Mouse (Mus musculus) adrenal gland, adult 2 months (tissue): ENCODE measurements around the gene Dse. TPM values are rescaled to one million over a fixed set of nuclear protein-coding genes. Genes with fewer than 3 reads are reported as not detected.

Source experiments
- DNase-seq: peaks from one replicate; pipeline ENCODE4 v3.0.0; 2021
- polyA plus RNA-seq: library from polyadenylated mRNA; depleted of rRNA; stranded (reverse); fragments of >200 nt; gene quantifications from 2 replicates; pipeline ENCODE4 v1.2.3, GENCODE M21; 2012
- total RNA-seq, 2 experiments: library from RNA; stranded (reverse); gene quantifications; 2 replicates each; pipeline ENCODE4 v1.2.3; 2021

Gene Dse
- total and polyA plus RNA-seq, 3 experiments: 4.5 to 14.9 (median 13.2) TPM

GRCm38 (mm10) chr10:34198574-34198973 is 8.9 kb downstream of the Dse start:
- DNase-seq: no peak

- no peak for DNase-seq
Measured at GRCm38 (mm10) chr10:34198061-34198460, 9.5 kb downstream of the Dse start.

- DNase-seq: no peak
Measured at GRCm38 (mm10) chr10:34197269-34197668, 10.2 kb downstream of the Dse start.

GRCm38 (mm10) chr10:34194957-34195356 is 12.6 kb downstream of the Dse start:
- DNase-seq: no peak

GRCm38 (mm10) chr10:34194503-34194902 is 13.0 kb downstream of the Dse start:
- DNase-seq: no peak

- DNase-seq: no peak
Measured at GRCm38 (mm10) chr10:34186571-34187260, 20.8 kb downstream of the Dse start.

GRCm38 (mm10) chr10:34185556-34185955 is 22.0 kb downstream of the Dse start:
- DNase-seq: no peak

GRCm38 (mm10) chr10:34184956-34185355 is 22.6 kb downstream of the Dse start:
- DNase-seq: no peak

GRCm38 (mm10) chr10:34183731-34184130 is 23.8 kb downstream of the Dse start:
- DNase-seq: peak; percentile 22

GRCm38 (mm10) chr10:34175870-34176606 is 31.5 kb downstream of the Dse start:
- no peak for DNase-seq

- no peak for DNase-seq
Measured at GRCm38 (mm10) chr10:34172663-34173282, 34.7 kb downstream of the Dse start.

GRCm38 (mm10) chr10:34171660-34172059 is 35.9 kb downstream of the Dse start:
- no peak for DNase-seq

- no peak for DNase-seq
Measured at GRCm38 (mm10) chr10:34171191-34171590, 36.3 kb downstream of the Dse start.

GRCm38 (mm10) chr10:34166971-34167370 is 40.5 kb downstream of the Dse start:
- no peak for DNase-seq

GRCm38 (mm10) chr10:34155796-34156554 is 51.5 kb downstream of the Dse start:
- DNase-seq: no peak

- DNase-seq: no peak
Measured at GRCm38 (mm10) chr10:34151827-34152226, 55.7 kb downstream of the Dse start.

GRCm38 (mm10) chr10:34150454-34150853 is 57.1 kb downstream of the Dse start:
- no peak for DNase-seq

- no peak for DNase-seq
Measured at GRCm38 (mm10) chr10:34149772-34150171, 57.7 kb downstream of the Dse start.

- no peak for DNase-seq
Measured at GRCm38 (mm10) chr10:34141693-34142092, 65.8 kb downstream of the Dse start.

- DNase-seq: peak; percentile 11
Measured at GRCm38 (mm10) chr10:34139768-34140167, 67.7 kb downstream of the Dse start.

GRCm38 (mm10) chr10:34138027-34138426 is 69.5 kb downstream of the Dse start:
- DNase-seq: no peak

GRCm38 (mm10) chr10:34136432-34136831 is 71.1 kb downstream of the Dse start:
- DNase-seq: no peak
